Mouse (Mus musculus) neutrophil, adult 5-6 weeks (primary cell): ENCODE measurements around the gene Tbx3. TPM values are rescaled to one million over a fixed set of nuclear protein-coding genes. Genes with fewer than 3 reads are reported as not detected.

Experiments used
- ATAC-seq: fragments of 151-379, 151-347 bp; 2 replicates; pipeline ENCODE4 v1.8.0; 2017; ENCODE audit warnings: mild to moderate bottlenecking, moderate TSS enrichment; ENCODE audit not compliant: insufficient number of reproducible peaks, poor library complexity, low FRiP score, severe bottlenecking; ENCODE audit errors: extremely low read depth
- total RNA-seq: library from RNA; stranded (forward); fragments of 200-1000 nt; gene quantifications from 2 replicates; pipeline ENCODE4 v1.2.3, GENCODE M21; 2017

Gene Tbx3
- not detected in 2 replicates for total RNA-seq

GRCm38 (mm10) chr5:119670566-119671108 lies at the start of gene Tbx3:
Tbx3 (plus strand) TSS chr5:119670669.
- no peak for ATAC-seq

DNA sequence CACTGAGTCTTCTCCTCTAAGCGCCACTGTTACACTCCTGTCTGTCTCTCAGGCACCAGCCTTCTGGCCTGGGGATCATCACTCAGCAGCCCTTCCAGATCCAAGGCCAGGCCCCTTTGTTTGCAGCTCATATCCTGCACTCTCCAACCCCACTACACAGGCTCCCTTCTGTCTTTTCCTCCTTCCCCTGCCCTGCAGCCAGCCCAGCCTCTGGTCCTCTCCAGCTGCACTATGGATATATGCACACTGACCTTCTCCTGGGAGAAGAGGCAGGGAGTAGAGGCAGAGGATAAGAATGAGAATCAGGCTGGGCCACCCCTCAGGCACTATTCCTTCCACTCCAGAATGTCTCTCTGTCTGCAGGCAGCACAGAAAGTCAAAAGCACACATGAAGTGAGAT lies 48.4 kb upstream of the Tbx3 start:
- no peak for ATAC-seq

DNA sequence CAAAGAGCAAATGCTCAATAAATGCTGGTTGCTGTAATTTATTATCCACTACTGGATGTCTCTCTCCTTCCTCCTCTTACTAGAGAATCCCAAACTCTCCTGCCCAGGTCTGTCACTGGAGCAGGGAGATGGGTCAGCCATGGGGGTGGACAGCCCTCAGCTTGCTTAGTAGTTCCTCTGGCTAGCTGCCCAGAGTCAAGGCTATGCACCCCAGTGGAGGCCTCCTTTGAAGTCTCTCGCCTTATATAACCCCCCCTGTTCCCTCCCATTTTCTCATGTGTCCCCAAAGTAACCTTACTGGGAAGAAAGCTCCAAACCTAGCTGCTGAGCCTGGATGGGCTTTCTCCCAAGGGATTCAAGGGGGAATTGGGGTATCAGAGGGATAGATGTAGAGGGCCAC lies 45.9 kb upstream of the Tbx3 start:
- no peak for ATAC-seq

- ATAC-seq: no peak
These were observed 44.9 kb upstream of the Tbx3 start for GRCm38 (mm10) chr5:119625603-119626002.

GRCm38 (mm10) chr5:119626154-119626553 lies 44.3 kb upstream of the Tbx3 start:
- ATAC-seq: no peak

GRCm38 (mm10) chr5:119626662-119627061 lies 43.8 kb upstream of the Tbx3 start:
- no peak for ATAC-seq

- no peak for ATAC-seq
These were observed 42.4 kb upstream of the Tbx3 start for GRCm38 (mm10) chr5:119628100-119628499.

- ATAC-seq: no peak
These were observed 41.6 kb upstream of the Tbx3 start for GRCm38 (mm10) chr5:119628746-119629327.

GRCm38 (mm10) chr5:119633581-119633980 lies 36.9 kb upstream of the Tbx3 start:
- ATAC-seq: no peak

- no peak for ATAC-seq
These were observed 35.6 kb upstream of the Tbx3 start for GRCm38 (mm10) chr5:119634861-119635260.

DNA sequence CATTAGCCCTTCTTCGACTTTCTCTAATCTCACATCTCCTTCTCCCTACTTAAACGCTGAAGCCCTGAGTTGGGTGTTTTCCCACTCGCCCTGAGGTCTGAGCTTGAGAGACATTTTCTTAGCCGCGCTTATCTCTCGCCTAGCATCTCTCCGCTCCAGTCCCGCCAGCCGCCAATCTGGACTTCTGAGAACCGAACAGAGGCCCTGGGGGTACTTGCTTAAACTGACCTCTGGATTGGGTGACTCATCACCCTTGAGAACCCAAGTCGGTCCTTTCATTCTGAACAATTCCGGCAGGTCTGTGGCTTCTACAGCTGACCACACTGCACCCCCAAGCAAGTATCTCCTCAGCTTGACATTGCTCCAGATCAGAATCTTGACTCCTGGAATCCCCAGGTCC lies 32.2 kb upstream of the Tbx3 start:
- ATAC-seq: no peak

DNA sequence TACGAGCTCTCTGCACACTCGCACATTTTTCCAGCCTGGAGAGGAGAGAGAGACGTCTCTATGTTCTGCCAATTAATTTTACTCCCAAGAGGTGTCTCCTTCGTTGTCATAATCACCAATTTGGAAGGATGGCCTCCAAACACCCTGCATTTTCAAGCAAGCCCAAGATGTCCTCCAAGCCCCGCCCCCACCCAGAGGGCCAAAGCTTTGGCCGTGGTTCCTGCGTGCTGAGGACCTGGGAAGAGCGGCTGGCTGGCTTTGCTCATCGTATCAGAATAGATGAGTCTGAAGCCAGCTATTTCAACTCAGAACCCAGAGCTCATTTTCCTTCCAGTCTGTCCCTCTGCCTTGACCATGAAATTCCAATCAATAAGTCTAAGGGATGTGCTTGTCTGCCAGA lies 29.4 kb upstream of the Tbx3 start:
- ATAC-seq: no peak

DNA sequence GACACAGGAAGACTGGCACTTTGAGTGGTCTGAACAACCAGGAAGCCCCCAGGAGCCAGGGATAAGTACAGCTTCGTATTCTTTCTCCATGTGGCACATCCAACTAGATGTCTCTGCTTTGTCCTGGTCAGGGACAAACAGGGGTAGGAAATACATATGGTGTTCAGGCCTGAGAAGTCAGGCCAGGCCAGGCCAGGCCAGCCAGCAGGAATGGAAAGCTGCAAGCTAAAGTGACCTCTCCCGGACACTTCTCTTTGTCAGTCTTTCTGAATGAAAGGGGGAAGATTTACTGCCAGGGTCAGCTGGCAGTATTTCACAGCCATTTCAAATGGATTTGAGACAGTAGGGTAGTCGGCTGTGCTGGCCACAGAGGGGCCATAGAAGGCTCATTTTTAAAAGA lies 28.8 kb upstream of the Tbx3 start:
- ATAC-seq: no peak

DNA sequence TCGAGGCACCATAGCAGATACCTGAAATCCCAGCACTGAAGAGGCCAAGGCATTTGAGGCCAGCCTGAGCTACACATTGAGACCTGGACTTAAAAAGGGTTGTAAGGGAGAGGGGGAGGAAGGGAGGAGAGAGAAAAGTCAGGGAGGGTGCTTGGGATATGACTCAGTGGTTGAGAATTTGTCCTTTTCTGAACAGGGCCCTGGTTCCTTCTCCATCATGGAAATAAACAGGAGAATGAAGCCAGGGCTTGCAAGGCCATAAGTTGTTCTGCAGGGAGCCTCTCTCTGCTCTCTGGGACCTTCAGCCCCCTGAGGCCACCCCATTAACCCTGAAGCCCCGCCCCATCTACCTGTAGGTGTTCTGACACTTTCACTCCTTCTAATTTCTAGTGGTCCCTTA lies 23.5 kb upstream of the Tbx3 start:
- no peak for ATAC-seq

DNA sequence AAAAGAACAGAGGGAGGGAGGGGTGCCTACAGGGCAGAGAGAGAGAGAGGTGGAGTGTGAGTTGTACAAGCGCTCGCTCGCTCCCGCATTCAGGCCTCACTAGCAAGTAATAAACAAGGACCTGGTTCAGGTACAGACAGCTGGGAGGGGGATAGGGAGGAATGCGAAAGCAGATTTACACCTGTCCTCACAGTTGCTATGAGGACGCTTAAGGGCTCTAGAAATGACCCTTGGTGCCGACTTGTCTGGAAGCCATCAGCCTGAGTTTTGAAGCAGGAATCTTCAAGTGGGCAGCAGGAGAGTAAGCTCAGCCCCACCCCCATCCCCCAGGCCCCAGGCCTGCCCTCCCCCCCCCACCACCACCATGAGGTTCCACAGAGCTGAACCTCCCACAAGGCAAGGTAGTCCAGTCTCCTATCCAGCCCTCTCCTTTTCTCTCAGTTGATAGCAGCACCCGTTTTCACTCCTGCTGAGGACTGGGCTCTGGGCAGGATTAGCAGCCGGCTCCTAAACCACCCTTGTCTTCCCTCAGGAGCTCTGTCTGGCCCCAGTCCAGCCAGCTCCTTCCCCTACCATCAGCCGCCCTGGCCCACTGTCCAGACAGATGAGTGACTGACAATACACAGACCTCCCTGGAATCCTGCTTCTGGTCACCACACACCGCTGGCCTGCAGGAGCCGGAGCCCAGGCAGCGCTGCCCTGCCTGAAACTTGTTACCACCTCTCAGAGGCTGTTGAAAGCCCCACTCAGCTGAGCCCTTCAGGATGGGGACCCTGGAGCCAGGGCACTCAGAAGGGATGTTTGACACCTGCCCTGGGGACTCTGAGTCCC lies 19.1 kb upstream of the Tbx3 start:
- ATAC-seq: no peak

DNA sequence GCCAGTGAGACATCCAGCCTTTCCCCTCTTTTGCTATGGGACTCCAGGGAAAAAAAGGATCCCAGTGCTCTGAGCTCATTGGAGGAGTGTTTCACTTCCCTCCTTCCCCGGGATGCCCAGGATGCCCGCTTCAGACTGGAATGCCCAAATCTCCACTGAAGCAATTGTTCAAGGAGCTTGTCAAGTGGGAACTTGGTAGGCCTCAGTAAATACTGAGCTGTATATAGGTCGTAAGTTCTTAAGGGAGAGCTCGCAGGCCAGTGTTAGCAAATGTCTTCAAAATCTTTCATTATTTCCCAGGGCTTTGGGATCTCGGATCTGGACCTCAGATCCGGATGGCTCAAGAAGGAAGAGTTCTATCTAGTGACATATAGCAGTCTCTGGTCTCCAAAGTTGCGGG lies 14.1 kb upstream of the Tbx3 start:
- no peak for ATAC-seq

GRCm38 (mm10) chr5:119656856-119657255 lies 13.6 kb upstream of the Tbx3 start:
- no peak for ATAC-seq

- ATAC-seq: no peak
These were observed 13.1 kb upstream of the Tbx3 start for GRCm38 (mm10) chr5:119657362-119657761.

DNA sequence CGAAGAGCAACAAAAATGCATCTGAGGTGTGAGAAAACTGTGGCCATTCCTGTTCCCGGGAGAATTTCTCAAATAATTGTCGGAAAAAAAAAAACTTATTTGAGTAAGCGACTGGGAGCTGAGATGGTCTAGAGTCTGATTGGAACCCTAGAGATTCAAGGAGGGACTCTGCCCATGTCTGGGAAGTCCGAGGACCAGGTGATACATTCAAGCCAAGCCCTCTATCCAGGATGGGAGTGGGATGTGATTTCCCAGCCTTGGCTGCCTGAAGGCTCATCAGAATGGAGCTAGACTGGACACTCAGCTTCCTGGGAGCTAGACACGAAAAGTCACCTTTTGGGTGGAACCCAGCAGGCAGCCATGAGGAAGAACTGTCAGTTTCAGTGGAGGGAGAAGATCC lies 12.7 kb upstream of the Tbx3 start:
- ATAC-seq: no peak

DNA sequence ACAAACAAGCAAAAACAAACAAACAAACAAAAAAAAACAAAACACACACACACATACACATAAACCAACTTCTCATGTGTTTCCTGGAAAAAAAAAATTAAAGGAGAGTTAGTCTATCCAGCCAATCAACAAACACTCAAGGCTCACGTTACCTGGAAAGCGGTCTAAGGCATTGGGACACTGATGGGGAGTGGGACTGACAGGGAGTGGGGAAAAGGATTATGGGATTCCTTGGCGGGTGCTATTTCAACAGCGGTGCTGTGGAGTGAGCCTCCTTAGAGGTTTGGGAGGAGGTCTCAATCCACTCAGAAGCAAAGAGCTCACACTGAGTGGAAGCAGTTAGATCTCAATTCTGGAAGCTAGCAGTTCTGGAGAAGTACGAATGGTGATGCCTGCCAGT lies 12.1 kb upstream of the Tbx3 start:
- no peak for ATAC-seq
